9 mouse cellular contexts compared by ENCODE assay signal in genomic region chr16:78452303-78452702, GRCm38 (mm10).
DNase-seq lines count a peak whose midpoint lies in the region; ATAC-seq and TF ChIP-seq lines count a peak whose summit lies in the region.
"Had no signal": no experiment of that assay in that cellular context is flagged by ENCODE, and none has a peak within 500 bp of the region (broad histone marks: within the 10 kb centered on the region; RNA-seq: fewer than 3 reads in every experiment).

No protein-coding gene starts in this region.

- no peak overlapping the region for H3K9ac ChIP-seq in hindbrain, embryonic 14.5 days
- H3K9ac ChIP-seq in hindbrain, embryonic 13.5 days: no peak overlapping the region
- H3K9ac ChIP-seq in kidney, embryonic 14.5 days (ENCODE audit: low read depth, low read length): no peak overlapping the region
- no peak overlapping the region for H3K9ac ChIP-seq in midbrain, embryonic 11.5 days (ENCODE audit: low read length)
- H3K9ac ChIP-seq: embryonic facial prominence, embryonic 15.5 days had no signal

- no peaks in the 10 kb centered on the region for H3K36me3 ChIP-seq in hindbrain, embryonic 14.5 days (replicated peaks; ENCODE audit: control insufficient read depth, insufficient read depth)
- no peaks in the 10 kb centered on the region for H3K36me3 ChIP-seq in hindbrain, embryonic 13.5 days
- no peaks in the 10 kb centered on the region for H3K36me3 ChIP-seq in embryonic facial prominence, embryonic 10.5 days (replicated peaks)
- no peaks in the 10 kb centered on the region for H3K36me3 ChIP-seq in kidney, embryonic 14.5 days (ENCODE audit: control insufficient read depth, insufficient read depth, low read length)
- H3K36me3 ChIP-seq in midbrain, embryonic 11.5 days (ENCODE audit: control insufficient read depth, insufficient read depth, low read length): no peaks in the 10 kb centered on the region
- H3K36me3 ChIP-seq: embryonic facial prominence, embryonic 15.5 days had no signal

- no peaks in the 10 kb centered on the region for H3K4me1 ChIP-seq in hindbrain, embryonic 14.5 days (replicated peaks; ENCODE audit: control insufficient read depth, insufficient read depth, low read length)
- H3K4me1 ChIP-seq in hindbrain, embryonic 13.5 days (replicated peaks): no peaks in the 10 kb centered on the region
- H3K4me1 ChIP-seq in embryonic facial prominence, embryonic 10.5 days: no peaks in the 10 kb centered on the region
- H3K4me1 ChIP-seq in kidney, embryonic 14.5 days (ENCODE audit: control insufficient read depth, insufficient read depth, low read length): no peaks in the 10 kb centered on the region
- no peaks in the 10 kb centered on the region for H3K4me1 ChIP-seq in midbrain, embryonic 11.5 days (ENCODE audit: control insufficient read depth, insufficient read depth, low read length)
- H3K4me1 ChIP-seq: embryonic facial prominence, embryonic 15.5 days had no signal

- no peak for ATAC-seq in hindbrain, embryonic 14.5 days (ENCODE audit: low FRiP score)
- no peak; the same call in 1 of the 2 replicates for ATAC-seq in hindbrain, embryonic 13.5 days (ENCODE audit: low FRiP score)
- peak; percentile 57 for ATAC-seq in Patski
- peak; percentile 28; the same call in 1 of the 2 replicates for ATAC-seq in kidney, embryonic 14.5 days (ENCODE audit: low FRiP score, low TSS enrichment)
- peak; percentile 52; the same call in 1 of the 2 replicates for ATAC-seq in midbrain, embryonic 11.5 days (ENCODE audit: low FRiP score)

- in situ Hi-C loops in Patski (cut with MboI; ENCODE audit: low pct_unique_long_range_greater_than_20kb): loop anchor here (10.0 to 25.0 kb wide), 2 partner anchors 182 to 485 kb away; partner anchors contain the start of gene Chodl

- no peak overlapping the region for H3K4me3 ChIP-seq in hindbrain, embryonic 14.5 days (replicated peaks; ENCODE audit: low read length)
- no peak overlapping the region for H3K4me3 ChIP-seq in hindbrain, embryonic 13.5 days
- no peak overlapping the region for H3K4me3 ChIP-seq in embryonic facial prominence, embryonic 10.5 days
- no peak overlapping the region for H3K4me3 ChIP-seq in kidney, embryonic 14.5 days (ENCODE audit: low read length)
- no peak overlapping the region for H3K4me3 ChIP-seq in midbrain, embryonic 11.5 days (ENCODE audit: low read depth, low read length)
- H3K4me3 ChIP-seq: embryonic facial prominence, embryonic 15.5 days had no signal

- peak; percentile 90 for DNase-seq in hindbrain, embryonic 14.5 days (ENCODE audit: low spot score)
- DNase-seq in A20 (ENCODE audit: low read depth, low spot score) (peak; percentile 66), Patski (ENCODE audit: low read depth, low spot score) (peak; percentile 10)
- DNase-seq in embryonic facial prominence, embryonic 10.5 days (ENCODE audit: low spot score): peak; percentile 38
- peak; percentile 88 for DNase-seq in midbrain, embryonic 11.5 days (ENCODE audit: low spot score, missing footprints)
- no peak for DNase-seq in frontal cortex, postnatal 10 days (ENCODE audit: low spot score in 2 of 2)

- H3K9me3 ChIP-seq in hindbrain, embryonic 14.5 days (ENCODE audit: control insufficient read depth, low read length): no peaks in the 10 kb centered on the region
- peaks cover 4% of the 10 kb centered on the region; the same call in 1 of the 2 replicates for H3K9me3 ChIP-seq in hindbrain, embryonic 13.5 days
- H3K9me3 ChIP-seq in embryonic facial prominence, embryonic 10.5 days: no peaks in the 10 kb centered on the region
- peaks cover 6% of the 10 kb centered on the region for H3K9me3 ChIP-seq in kidney, embryonic 14.5 days (ENCODE audit: control insufficient read depth, low read length)
- no peaks in the 10 kb centered on the region for H3K9me3 ChIP-seq in midbrain, embryonic 11.5 days (ENCODE audit: control insufficient read depth, low read length)
- H3K9me3 ChIP-seq: embryonic facial prominence, embryonic 15.5 days had no signal

- POLR2A ChIA-PET in Patski (lab: Charles Lee): no interaction called here

- CTCF ChIA-PET in Patski (lab: Charles Lee): interaction anchor here (0.7 to 1.4 kb wide), 10 partner anchors 9 to 256 kb away, joined by 3 to 9 read pairs (median 4); no protein-coding TSS in a partner anchor

- WGBS in hindbrain, embryonic 14.5 days: 12% methylated on average over 10 of the region's 10 CpGs
- 17% methylated on average over 10 of the region's 10 CpGs for WGBS in hindbrain, embryonic 13.5 days
- WGBS in embryonic facial prominence, embryonic 10.5 days: 24% methylated on average over 10 of the region's 10 CpGs
- 14% methylated on average over 10 of the region's 10 CpGs for WGBS in kidney, embryonic 14.5 days
- 14% methylated on average over 10 of the region's 10 CpGs for WGBS in midbrain, embryonic 11.5 days

- no peak overlapping the region for H3K27ac ChIP-seq in hindbrain, embryonic 14.5 days
- H3K27ac ChIP-seq in hindbrain, embryonic 13.5 days: no peak overlapping the region
- H3K27ac ChIP-seq in embryonic facial prominence, embryonic 10.5 days (replicated peaks): no peak overlapping the region
- H3K27ac ChIP-seq in kidney, embryonic 14.5 days (ENCODE audit: low read depth, low read length): no peak overlapping the region
- no peak overlapping the region for H3K27ac ChIP-seq in midbrain, embryonic 11.5 days (ENCODE audit: low read depth, low read length)
- H3K27ac ChIP-seq: embryonic facial prominence, embryonic 15.5 days had no signal

- H3K4me2 ChIP-seq in hindbrain, embryonic 14.5 days (replicated peaks): no peak overlapping the region
- no peak overlapping the region for H3K4me2 ChIP-seq in hindbrain, embryonic 13.5 days
- no peak overlapping the region for H3K4me2 ChIP-seq in kidney, embryonic 14.5 days (replicated peaks; ENCODE audit: low read depth, low read length)
- no peak overlapping the region for H3K4me2 ChIP-seq in midbrain, embryonic 11.5 days
- H3K4me2 ChIP-seq: embryonic facial prominence, embryonic 15.5 days had no signal

- no peaks in the 10 kb centered on the region for H3K27me3 ChIP-seq in hindbrain, embryonic 14.5 days (ENCODE audit: control insufficient read depth, insufficient read depth, low read length)
- no peaks in the 10 kb centered on the region for H3K27me3 ChIP-seq in hindbrain, embryonic 13.5 days
- H3K27me3 ChIP-seq in Patski: no peaks in the 10 kb centered on the region
- H3K27me3 ChIP-seq in embryonic facial prominence, embryonic 10.5 days (replicated peaks; ENCODE audit: low read depth, poor library complexity, severe bottlenecking): no peaks in the 10 kb centered on the region
- no peaks in the 10 kb centered on the region for H3K27me3 ChIP-seq in kidney, embryonic 14.5 days (ENCODE audit: control insufficient read depth, insufficient read depth, low read length)
- H3K27me3 ChIP-seq in midbrain, embryonic 11.5 days (ENCODE audit: control insufficient read depth, insufficient read depth, low read length): no peaks in the 10 kb centered on the region
- H3K27me3 ChIP-seq: embryonic facial prominence, embryonic 15.5 days had no signal

- peak; percentile 58 for TF ChIP-seq CTCF in Patski (IDR thresholded peaks at IDR 0.05)

Comparison
In these comparisons a context has a peak if more than half of its experiments do, and no peak if none do; other contexts are left out.
1. ATAC-seq: peak in Patski (single experiment), kidney, embryonic 14.5 days (single experiment) and midbrain, embryonic 11.5 days (single experiment); none in hindbrain, embryonic 14.5 days (single experiment) and hindbrain, embryonic 13.5 days (single experiment).
2. DNase-seq: peak in hindbrain, embryonic 14.5 days (single experiment), A20 (single experiment), Patski (single experiment), embryonic facial prominence, embryonic 10.5 days (single experiment) and midbrain, embryonic 11.5 days (single experiment); none in frontal cortex, postnatal 10 days (0 of 2).